Mouse (Mus musculus) brain, embryonic 14.5 days (tissue): ENCODE data around the gene Oxld1.

Source experiments
- CTCF ChIP-seq: fragments of 200-500 bp; IDR thresholded peaks from 2 replicates; pipeline ENCODE4 v1.5.1; 2012; ENCODE audit warnings: inconsistent platforms, mild to moderate bottlenecking, moderate library complexity, borderline replicate concordance; ENCODE audit not compliant: insufficient read depth, insufficient read length; ENCODE audit errors: extremely low read depth
- POLR2A ChIP-seq: fragments of 200-500 bp; IDR thresholded peaks from 2 replicates; pipeline ENCODE4 v1.6.1; 2012; ENCODE audit warnings: mild to moderate bottlenecking, inconsistent platforms, borderline replicate concordance; ENCODE audit not compliant: poor library complexity, insufficient read depth, insufficient read length, severe bottlenecking; ENCODE audit errors: extremely low read depth

DNA sequence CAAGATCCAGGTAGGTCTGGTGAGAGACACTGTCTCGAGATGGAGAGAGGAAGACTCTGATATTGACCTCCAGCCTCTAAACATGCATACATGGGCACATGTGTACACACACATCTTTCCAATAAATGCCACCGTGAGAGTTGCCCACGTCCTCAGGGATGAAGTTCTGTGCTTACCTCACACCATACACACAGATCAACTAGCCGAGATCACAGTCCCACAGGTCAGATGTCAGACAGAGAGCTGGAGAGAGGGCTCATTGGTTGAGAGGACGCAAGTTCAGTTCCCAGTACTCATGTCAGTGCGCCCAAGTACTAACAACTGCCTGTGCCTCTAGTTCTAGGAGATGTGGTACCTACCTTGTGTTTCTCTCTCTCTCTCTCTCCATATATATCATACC, 43.1 kb upstream of the Oxld1 start:
- TF ChIP-seq CTCF (no peak), POLR2A (no peak)
